Mouse (Mus musculus): ENCODE measurements at regions not wholly inside any gene's neighbourhood (a gene's known extent, or its start where the extent isn't known, plus 50 kb on each side); places are given as distances from the start of the nearest gene placed in this dataset.

DNA sequence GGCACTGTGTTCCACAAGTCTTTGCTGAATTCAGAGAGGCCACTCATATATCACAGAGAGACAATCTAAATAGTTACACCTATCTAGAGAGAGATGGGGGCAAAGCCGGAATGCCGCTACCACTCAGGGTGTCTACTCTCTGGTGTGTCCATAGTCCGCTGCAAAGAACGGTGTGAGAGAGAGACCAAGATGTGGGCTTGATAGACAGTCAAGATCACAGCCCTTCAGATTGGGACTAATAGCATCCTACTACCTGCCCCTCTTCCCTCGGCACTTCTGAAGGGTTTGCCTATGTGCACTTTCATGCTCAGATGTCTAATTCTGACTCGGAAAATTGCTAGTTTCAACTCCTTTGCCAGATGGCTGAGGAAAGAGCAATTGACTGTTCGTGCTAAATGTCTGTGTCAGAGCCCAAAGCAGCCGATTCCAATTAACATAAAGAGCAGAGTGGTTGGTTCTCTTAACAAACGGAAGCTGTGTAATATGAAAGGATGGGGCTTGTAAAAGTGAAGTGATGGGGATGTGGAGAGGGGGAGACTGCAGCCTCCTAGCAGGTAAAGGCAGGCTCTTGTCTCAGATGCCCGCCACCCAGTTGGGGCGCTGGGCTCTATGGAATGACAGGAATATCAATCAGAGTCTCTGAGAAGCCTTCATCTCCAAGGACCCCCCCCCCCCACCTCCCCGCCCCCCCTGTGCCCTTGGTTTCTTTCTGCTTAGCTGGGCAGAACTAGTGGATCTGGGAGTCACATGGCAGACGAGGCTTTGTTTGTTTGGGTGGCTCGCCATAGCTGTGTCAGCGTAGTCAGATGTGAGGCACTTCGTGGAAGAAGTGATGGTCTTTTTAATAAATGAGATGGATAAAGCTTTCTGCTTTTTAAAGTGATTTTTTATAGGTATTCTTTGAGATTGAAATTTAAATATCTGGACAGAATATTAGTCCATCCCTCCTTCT is 193.7 kb downstream of the Phlda1 start:
- Histone ChIP-seq H3K27me3 (replicated peaks; ENCODE audit: control insufficient read depth, insufficient read depth, low read length) (no peaks in the 10 kb centered on the region), H3K36me3 (ENCODE audit: control insufficient read depth, insufficient read depth, low read length) (no peaks in the 10 kb centered on the region), H3K27ac (replicated peaks; ENCODE audit: low read depth, low read length) (no peak overlapping the region), H3K9ac (ENCODE audit: low read depth, low read length) (no peak overlapping the region), H3K4me1 (ENCODE audit: control insufficient read depth, insufficient read depth, low read length) (peaks cover 4% of the 10 kb centered on the region), H3K4me2 (ENCODE audit: low read depth, low read length) (peak overlapping the region; percentile 36), H3K9me3 (ENCODE audit: control insufficient read depth, low read length) (no peaks in the 10 kb centered on the region), H3K4me3 (ENCODE audit: low read depth, low read length) (no peak overlapping the region)
- DNase-seq (ENCODE audit: low spot score) = peak; percentile 80
- WGBS = 47% methylated on average over 15 of the region's 16 CpGs
- peak; percentile 55; the same call in 1 of the 2 replicates for ATAC-seq (ENCODE audit: low read depth)

DNA sequence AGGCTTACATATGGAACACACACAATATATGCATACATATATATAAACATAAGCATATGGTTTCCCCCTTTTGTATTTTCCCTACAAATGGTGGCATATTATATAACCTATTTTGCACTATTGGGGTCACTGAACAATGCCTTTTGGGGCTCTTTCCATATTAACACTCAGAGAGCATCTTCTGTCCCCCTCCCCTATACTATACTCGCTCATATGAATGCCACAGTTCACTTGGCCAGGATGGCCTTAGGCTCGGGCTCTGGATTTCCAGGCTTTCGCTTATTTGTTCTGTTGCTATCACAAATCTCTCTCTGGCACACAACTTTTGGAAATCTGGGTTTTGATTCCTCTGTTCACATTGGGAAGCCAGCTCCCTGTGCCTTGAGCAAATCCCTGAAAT is 194.5 kb downstream of the Phlda1 start:
- peaks cover 3% of the 10 kb centered on the region for H3K9me3 ChIP-seq (ENCODE audit: control insufficient read depth, low read length)
- H3K4me1 ChIP-seq (ENCODE audit: control insufficient read depth, insufficient read depth, low read length) = no peaks in the 10 kb centered on the region; the same call in 1 of the 2 replicates
- DNase-seq (ENCODE audit: low spot score) (no peak), ATAC-seq (ENCODE audit: low read depth) (no peak)
- 64% methylated on average over 3 of the region's 3 CpGs for WGBS
- H3K9ac ChIP-seq (ENCODE audit: low read depth, low read length) = no peak overlapping the region
- no peak overlapping the region for H3K27ac ChIP-seq (replicated peaks; ENCODE audit: low read depth, low read length)
- no peaks in the 10 kb centered on the region for H3K36me3 ChIP-seq (ENCODE audit: control insufficient read depth, insufficient read depth, low read length)
- H3K27me3 ChIP-seq (replicated peaks; ENCODE audit: control insufficient read depth, insufficient read depth, low read length) = no peaks in the 10 kb centered on the region
- H3K4me2 ChIP-seq (ENCODE audit: low read depth, low read length) = no peak overlapping the region
- H3K4me3 ChIP-seq (ENCODE audit: low read depth, low read length) = no peak overlapping the region

DNA sequence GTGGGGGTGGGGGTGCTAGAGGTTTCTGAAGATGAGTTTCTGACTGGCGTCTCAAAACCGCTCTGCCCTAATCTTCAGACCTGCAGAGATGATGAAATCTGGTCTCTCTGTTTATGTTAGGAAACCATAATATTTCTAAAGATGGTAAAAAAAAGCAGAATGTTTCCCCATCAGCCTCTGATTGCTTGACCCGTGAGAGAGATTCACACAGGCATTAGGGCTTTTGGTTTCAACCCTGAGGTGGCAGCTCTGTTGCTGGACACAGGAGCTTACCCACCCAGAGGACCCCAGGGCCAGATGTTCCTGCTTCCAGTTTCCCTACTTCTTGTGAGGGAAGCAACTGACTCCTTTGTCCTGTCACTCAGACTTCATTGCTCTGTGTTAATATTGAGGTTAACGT is 195.1 kb downstream of the Phlda1 start:
- H3K9ac ChIP-seq (ENCODE audit: low read depth, low read length) = no peak overlapping the region
- WGBS = 49% methylated on average over 4 of the region's 4 CpGs
- DNase-seq (ENCODE audit: low spot score) = no peak
- H3K4me2 ChIP-seq (ENCODE audit: low read depth, low read length) = no peak overlapping the region
- H3K36me3 ChIP-seq (ENCODE audit: control insufficient read depth, insufficient read depth, low read length) = no peaks in the 10 kb centered on the region
- H3K4me3 ChIP-seq (ENCODE audit: low read depth, low read length) = no peak overlapping the region
- H3K9me3 ChIP-seq (ENCODE audit: control insufficient read depth, low read length) = peaks cover 8% of the 10 kb centered on the region
- no peak overlapping the region for H3K27ac ChIP-seq (replicated peaks; ENCODE audit: low read depth, low read length)
- H3K27me3 ChIP-seq (replicated peaks; ENCODE audit: control insufficient read depth, insufficient read depth, low read length) = no peaks in the 10 kb centered on the region
- H3K4me1 ChIP-seq (ENCODE audit: control insufficient read depth, insufficient read depth, low read length) = no peaks in the 10 kb centered on the region; the same call in 1 of the 2 replicates
- ATAC-seq (ENCODE audit: low read depth) = no peak

DNA sequence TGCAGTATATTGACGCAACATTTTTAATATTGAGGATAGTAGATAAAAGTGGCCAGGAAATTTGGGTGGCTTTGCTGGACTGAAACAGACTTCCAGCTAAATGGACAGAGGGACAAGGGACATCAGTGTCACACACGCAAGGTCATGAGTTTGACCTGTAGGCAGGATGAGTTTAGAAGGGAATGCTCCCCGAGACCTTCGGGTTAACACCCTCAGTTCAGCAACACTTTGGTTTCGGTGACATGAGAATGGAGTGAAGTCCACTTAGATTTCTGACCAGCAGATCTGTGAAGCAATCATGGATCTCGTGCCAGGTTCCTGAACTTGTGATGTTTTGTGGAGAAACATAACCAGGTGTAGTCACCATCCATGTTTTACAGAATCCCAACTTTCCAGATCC is 196.3 kb downstream of the Phlda1 start:
- ATAC-seq (ENCODE audit: low read depth) (no peak), DNase-seq (ENCODE audit: low spot score) (no peak)
- 95% methylated on average over 6 of the region's 6 CpGs for WGBS
- Histone ChIP-seq H3K9ac (ENCODE audit: low read depth, low read length) (no peak overlapping the region), H3K9me3 (ENCODE audit: control insufficient read depth, low read length) (peaks cover 13% of the 10 kb centered on the region), H3K4me2 (ENCODE audit: low read depth, low read length) (no peak overlapping the region), H3K4me1 (ENCODE audit: control insufficient read depth, insufficient read depth, low read length) (no peaks in the 10 kb centered on the region; the same call in 1 of the 2 replicates), H3K27me3 (replicated peaks; ENCODE audit: control insufficient read depth, insufficient read depth, low read length) (no peaks in the 10 kb centered on the region), H3K27ac (replicated peaks; ENCODE audit: low read depth, low read length) (no peak overlapping the region), H3K4me3 (ENCODE audit: low read depth, low read length) (no peak overlapping the region), H3K36me3 (ENCODE audit: control insufficient read depth, insufficient read depth, low read length) (no peaks in the 10 kb centered on the region)

DNA sequence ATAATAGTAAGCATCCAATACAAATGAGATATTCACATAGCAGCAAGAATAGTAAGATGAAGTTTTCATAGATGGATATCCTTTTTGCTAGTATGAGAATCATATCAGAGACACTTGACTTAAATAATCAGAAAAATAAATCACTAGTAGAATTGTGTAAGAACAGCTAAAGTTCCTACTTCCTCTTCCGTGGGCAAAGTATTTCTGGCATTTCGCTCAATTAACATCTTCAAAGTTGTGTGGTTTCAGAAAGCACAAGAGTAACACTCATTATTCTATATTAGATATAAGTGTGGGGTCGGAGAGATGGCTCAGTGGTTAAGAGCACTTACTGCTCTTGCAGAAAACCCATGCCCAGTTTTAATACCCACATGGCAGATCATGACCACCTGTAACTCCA is 197.4 kb downstream of the Phlda1 start:
- no peak overlapping the region for H3K4me3 ChIP-seq (ENCODE audit: low read depth, low read length)
- H3K9ac ChIP-seq (ENCODE audit: low read depth, low read length) = no peak overlapping the region
- H3K36me3 ChIP-seq (ENCODE audit: control insufficient read depth, insufficient read depth, low read length) = no peaks in the 10 kb centered on the region
- H3K9me3 ChIP-seq (ENCODE audit: control insufficient read depth, low read length) = peaks cover 13% of the 10 kb centered on the region
- no peak overlapping the region for H3K27ac ChIP-seq (replicated peaks; ENCODE audit: low read depth, low read length)
- H3K4me2 ChIP-seq (ENCODE audit: low read depth, low read length) = no peak overlapping the region
- no peaks in the 10 kb centered on the region; the same call in 1 of the 2 replicates for H3K4me1 ChIP-seq (ENCODE audit: control insufficient read depth, insufficient read depth, low read length)
- H3K27me3 ChIP-seq (replicated peaks; ENCODE audit: control insufficient read depth, insufficient read depth, low read length) = no peaks in the 10 kb centered on the region
- DNase-seq (ENCODE audit: low spot score) (no peak), ATAC-seq (ENCODE audit: low read depth) (no peak)
- 89% methylated on average over 3 of the region's 3 CpGs for WGBS

DNA sequence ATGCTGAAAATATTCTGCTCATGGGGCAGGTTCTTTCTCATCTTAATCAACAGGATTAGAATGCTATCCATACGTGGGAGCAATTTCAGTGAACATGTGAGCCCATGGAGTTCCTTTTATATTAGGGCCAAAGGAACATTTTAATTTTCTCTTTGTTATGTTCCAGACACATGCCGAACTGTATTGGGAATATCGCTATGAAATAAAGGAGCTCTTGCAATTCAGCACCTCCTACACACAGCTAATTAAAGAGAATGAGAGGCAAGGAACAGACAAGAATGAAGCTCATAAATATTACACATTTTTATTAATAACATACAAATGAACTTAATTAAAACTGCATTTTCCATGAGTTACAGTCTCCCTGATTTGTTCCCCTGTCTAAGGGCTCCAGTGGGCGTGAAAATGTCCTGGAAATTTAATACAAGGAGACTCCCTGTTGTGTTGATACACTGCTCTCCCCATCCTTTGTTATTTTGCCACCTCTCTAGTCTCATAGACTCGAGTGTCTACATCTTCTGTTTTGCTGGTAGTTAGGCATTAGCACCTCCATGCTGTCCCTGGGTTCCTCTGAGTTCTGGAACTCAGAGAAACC is 205.5 kb downstream of the Phlda1 start:
- H3K36me3 ChIP-seq (ENCODE audit: control insufficient read depth, insufficient read depth, low read length) = no peaks in the 10 kb centered on the region
- no peak overlapping the region for H3K9ac ChIP-seq (ENCODE audit: low read depth, low read length)
- no peaks in the 10 kb centered on the region for H3K4me1 ChIP-seq (ENCODE audit: control insufficient read depth, insufficient read depth, low read length)
- H3K27ac ChIP-seq (replicated peaks; ENCODE audit: low read depth, low read length) = no peak overlapping the region
- H3K27me3 ChIP-seq (replicated peaks; ENCODE audit: control insufficient read depth, insufficient read depth, low read length) = no peaks in the 10 kb centered on the region
- 69% methylated on average over 5 of the region's 5 CpGs for WGBS
- ATAC-seq (ENCODE audit: low read depth) (no peak), DNase-seq (ENCODE audit: low spot score) (no peak)
- H3K4me2 ChIP-seq (ENCODE audit: low read depth, low read length) = no peak overlapping the region
- H3K4me3 ChIP-seq (ENCODE audit: low read depth, low read length) = no peak overlapping the region
- H3K9me3 ChIP-seq (ENCODE audit: control insufficient read depth, low read length) = 0 out of 2 replicates have a peak, but pooled peaks cover 3% of the 10 kb centered on the region

DNA sequence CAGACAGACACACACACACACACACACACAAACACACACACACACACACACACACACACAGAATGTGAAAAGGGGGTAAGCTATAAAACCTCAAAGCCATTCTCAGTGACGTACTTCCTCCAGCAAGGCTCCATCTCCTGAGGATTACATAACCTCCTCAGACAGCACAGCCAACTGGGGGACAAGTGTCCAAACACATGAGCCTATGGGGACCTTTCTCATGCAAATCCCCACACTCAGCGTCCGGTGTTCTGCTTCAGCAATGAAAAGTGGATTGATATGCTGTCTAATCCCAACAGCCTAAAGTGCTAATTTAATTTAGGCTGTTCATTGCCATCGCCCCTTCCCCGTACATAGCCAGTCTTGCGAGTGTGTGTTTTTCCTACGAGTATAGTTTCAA is 206.9 kb downstream of the Phlda1 start:
- Histone ChIP-seq H3K27me3 (replicated peaks; ENCODE audit: control insufficient read depth, insufficient read depth, low read length) (no peaks in the 10 kb centered on the region), H3K27ac (replicated peaks; ENCODE audit: low read depth, low read length) (no peak overlapping the region), H3K9ac (ENCODE audit: low read depth, low read length) (no peak overlapping the region), H3K36me3 (ENCODE audit: control insufficient read depth, insufficient read depth, low read length) (no peaks in the 10 kb centered on the region), H3K9me3 (ENCODE audit: control insufficient read depth, low read length) (0 out of 2 replicates have a peak, but pooled peaks cover 3% of the 10 kb centered on the region), H3K4me3 (ENCODE audit: low read depth, low read length) (no peak overlapping the region), H3K4me2 (ENCODE audit: low read depth, low read length) (no peak overlapping the region), H3K4me1 (ENCODE audit: control insufficient read depth, insufficient read depth, low read length) (no peaks in the 10 kb centered on the region)
- no peak for DNase-seq (ENCODE audit: low spot score)
- ATAC-seq (ENCODE audit: low read depth) = no peak
- 83% methylated on average over 7 of the region's 7 CpGs for WGBS

DNA sequence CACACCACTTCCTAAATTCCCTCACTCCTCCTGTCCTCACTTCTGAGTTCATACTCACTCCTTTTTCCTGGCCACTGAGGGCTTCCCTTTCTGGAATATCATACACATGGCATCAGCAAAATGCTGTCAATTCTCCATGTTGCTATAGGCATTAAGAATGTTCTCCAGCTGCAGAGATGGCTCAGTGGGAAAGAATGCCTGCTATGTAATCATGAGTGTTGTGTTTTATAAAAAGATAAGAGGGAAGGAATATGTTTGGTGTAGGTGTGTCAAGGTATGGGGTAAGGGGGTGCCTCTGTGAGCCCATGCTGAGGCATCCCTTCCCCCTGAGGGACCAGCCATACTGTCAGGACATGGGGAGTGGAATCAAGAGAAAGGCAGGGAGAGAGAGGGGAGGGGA is 207.6 kb downstream of the Phlda1 start:
- H3K27me3 ChIP-seq (replicated peaks; ENCODE audit: control insufficient read depth, insufficient read depth, low read length) = no peaks in the 10 kb centered on the region
- no peak for DNase-seq (ENCODE audit: low spot score)

More for the DNA sequence above, 207.6 kb downstream of the Phlda1 start:
- Histone ChIP-seq H3K9ac (ENCODE audit: low read depth, low read length) (no peak overlapping the region), H3K27ac (replicated peaks; ENCODE audit: low read depth, low read length) (no peak overlapping the region), H3K4me2 (ENCODE audit: low read depth, low read length) (no peak overlapping the region), H3K36me3 (ENCODE audit: control insufficient read depth, insufficient read depth, low read length) (no peaks in the 10 kb centered on the region), H3K4me3 (ENCODE audit: low read depth, low read length) (no peak overlapping the region), H3K9me3 (ENCODE audit: control insufficient read depth, low read length) (0 out of 2 replicates have a peak, but pooled peaks cover 3% of the 10 kb centered on the region), H3K4me1 (ENCODE audit: control insufficient read depth, insufficient read depth, low read length) (no peaks in the 10 kb centered on the region)
- no peak for ATAC-seq (ENCODE audit: low read depth)

Data from embryonic facial prominence, embryonic 14.5 days (tissue).